Mouse (Mus musculus) neural tube, embryonic 10.5 days (tissue): Measurements from ENCODE around the gene Mtor.

Experiments used
- DNase-seq: peaks from one replicate; pipeline ENCODE4 v3.0.0-alpha.2; 2017; ENCODE audit warnings: low spot score; ENCODE audit errors: extremely low spot score

Gene Mtor

DNA sequence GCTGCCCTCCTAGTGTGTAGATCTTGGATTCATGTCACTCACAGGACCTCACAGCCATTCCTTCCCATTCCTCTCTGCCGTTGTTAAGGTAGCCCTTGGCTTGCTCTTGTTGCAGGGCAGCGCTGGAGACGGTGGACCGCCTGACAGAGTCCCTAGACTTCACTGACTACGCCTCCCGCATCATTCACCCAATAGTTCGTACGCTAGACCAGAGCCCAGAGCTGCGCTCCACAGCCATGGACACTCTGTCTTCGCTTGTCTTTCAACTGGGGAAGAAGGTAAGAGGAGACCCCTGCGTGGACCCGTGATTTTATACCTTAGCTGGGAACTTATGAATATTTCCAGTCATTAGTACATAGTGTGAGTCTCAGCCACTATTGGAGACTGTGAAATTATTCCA, 36.1 kb downstream of the Mtor start:
- DNase-seq: no peak

DNA sequence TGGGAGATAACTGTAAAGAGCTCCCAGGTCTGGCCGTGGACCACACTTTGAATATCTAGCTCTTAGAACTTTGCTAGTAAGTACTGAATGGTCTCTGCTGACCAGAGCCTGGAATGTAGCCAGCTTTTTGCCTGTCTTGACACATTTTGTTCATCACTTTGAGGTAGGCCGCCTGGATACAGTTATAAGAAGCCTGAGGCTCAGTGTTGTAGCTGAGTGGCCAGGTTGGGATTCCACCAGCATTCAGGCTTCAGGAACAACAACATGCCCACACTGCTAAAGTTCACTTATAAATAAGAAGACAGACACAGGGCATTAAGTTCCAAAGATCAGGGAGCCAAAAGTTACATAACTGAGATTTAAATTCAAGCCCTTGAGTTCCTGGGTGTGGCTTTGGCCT, 39.4 kb downstream of the Mtor start:
- DNase-seq: no peak

- no peak for DNase-seq
These were observed 42.1 kb downstream of the Mtor start for GRCm38 (mm10) chr4:148490502-148490901.

GRCm38 (mm10) chr4:148491448-148491847, 43.0 kb downstream of the Mtor start:
- DNase-seq: no peak

- no peak for DNase-seq
These were observed 46.7 kb downstream of the Mtor start for GRCm38 (mm10) chr4:148495160-148495559.

- no peak for DNase-seq
These were observed 47.7 kb downstream of the Mtor start for GRCm38 (mm10) chr4:148495874-148496689.

DNA sequence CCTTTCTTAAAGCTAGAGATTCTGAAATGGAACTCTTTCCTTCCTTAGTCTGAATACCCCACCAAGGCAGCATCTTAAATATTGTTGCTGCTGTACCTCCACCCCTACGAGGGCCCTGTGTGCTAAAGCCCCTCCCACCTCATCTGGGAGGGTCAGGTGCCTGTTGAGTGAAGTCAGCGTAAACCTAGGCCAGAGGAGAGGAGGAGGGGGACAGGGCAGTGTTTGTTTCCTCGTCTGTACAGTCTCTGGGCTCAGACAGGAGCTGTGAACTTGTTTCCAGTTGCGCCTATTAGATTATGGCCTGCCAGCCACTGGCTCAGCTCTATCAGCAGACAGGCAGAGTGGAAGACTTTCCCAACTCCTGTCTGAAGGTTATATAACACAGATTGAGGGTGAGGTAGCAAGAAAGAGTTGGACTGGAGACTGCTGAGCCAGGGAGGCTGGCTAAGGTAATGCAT, 52.0 kb downstream of the Mtor start, which contains the start of gene Angptl7:
TSS of gene Angptl7 (minus strand) at position 51 of the 458 bp plus-strand sequence.
- DNase-seq: no peak

DNA sequence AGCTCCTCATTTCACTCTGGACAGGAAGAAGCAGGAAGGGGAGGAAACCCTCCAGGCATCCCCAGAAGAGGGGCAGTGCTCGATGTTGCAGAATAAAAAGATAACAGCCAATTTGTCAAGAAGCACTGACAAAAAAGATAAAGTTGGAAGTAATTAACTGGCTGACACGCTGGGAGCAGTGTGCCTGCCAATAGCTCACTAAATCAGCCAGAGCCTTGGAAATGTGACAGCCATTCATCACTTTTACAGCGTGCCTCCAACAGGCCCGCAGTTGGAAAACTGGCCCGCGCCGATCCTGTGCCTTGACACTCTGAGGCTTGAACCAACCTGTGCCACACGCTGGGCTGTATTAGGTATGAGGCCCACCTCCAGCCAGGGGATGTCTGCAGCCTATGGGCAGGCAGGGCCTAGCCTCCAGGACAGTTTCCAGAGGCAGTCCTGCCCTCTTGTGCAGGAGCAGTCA, 56.1 kb downstream of the Mtor start:
- DNase-seq: peak; percentile 36

DNA sequence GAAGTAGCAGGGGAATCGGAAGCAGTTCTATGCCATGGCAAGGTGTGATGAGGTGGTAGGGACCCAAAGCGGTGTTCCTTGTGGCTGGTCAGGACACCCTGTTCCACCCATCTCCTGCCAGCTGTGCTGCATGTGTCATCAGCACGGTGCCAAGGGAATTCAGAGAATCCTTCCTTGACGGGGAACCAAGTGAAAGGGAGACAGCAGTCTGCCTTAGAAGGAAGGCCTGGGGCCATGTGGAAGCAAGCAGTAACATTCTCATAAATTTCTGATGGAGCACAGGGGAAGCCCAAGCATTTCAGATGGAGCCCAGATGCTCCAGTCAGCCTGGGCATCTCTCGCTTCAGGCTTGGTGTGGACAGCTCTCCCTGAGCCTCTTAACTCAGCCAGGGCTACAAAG, 59.2 kb downstream of the Mtor start:
- DNase-seq: no peak

GRCm38 (mm10) chr4:148508084-148508849, 59.9 kb downstream of the Mtor start:
- DNase-seq: no peak

DNA sequence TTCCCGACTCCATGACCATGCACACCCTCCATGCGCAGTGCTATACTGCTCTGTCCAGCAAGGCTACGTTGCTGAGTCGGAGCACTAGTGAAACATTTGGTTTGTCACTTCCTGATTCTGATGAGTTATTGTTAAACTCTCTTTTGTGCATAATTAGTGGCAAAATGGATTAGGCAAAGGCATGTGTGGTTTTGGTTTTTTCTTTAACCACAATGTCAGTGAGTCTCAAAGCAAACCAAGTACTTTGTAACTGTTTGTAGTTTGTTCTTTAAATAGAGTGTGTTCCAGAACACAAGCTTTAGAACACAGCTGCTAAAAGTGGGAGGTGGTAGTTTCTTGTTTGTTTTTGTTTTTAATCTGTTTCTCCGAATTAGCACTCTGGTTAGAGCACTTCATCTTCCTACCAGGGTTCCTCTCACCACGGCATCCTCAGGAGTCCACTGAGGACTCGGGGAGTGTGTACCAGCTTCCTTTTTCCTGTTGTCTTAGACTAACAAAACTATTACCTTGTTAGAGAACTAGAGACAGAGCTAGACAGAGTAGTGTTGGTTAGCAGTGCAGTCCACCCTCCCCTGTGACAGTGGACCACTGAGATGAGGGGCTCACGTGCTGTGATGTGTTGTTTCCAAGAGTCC, 61.2 kb downstream of the Mtor start:
- DNase-seq: no peak

DNA sequence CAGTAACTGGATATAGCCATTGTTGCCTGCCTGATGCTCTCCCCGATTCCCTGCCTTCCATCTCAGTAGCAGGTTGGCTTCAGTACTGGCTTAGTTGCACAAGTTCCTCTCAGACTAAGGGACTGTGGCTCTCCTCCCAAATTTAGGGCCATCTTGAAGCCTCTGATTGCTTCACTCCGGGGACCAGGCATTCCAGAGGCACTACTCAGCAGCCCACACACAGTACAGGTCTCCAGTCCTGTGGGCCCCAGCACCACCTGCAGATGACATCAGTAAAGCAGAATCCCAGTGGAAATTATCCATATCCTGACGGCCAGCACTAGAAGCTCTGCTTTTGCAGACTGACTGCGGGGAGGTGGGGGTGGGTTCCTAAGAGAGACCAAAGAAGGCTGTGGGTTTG, 62.3 kb downstream of the Mtor start:
- DNase-seq: no peak

DNA sequence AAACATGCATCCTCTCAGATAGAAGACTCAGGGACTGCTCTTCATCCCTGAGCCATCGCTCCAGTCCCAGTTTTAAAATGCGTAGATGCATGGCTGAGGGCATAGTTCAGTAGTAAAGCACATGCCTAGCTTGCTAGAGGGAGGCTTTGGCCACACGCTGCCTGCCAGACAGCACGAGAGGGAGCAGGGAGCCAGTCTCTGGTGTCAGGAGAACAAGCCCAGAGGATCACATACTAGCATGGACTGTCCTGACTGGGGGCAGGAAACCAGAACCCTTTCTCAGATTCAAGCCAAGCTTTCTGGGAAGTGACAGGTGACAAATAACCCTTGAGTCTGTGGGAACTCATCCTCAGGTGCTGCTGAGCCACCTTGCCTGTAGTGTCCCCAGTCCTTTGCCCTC, 62.9 kb downstream of the Mtor start:
- no peak for DNase-seq

DNA sequence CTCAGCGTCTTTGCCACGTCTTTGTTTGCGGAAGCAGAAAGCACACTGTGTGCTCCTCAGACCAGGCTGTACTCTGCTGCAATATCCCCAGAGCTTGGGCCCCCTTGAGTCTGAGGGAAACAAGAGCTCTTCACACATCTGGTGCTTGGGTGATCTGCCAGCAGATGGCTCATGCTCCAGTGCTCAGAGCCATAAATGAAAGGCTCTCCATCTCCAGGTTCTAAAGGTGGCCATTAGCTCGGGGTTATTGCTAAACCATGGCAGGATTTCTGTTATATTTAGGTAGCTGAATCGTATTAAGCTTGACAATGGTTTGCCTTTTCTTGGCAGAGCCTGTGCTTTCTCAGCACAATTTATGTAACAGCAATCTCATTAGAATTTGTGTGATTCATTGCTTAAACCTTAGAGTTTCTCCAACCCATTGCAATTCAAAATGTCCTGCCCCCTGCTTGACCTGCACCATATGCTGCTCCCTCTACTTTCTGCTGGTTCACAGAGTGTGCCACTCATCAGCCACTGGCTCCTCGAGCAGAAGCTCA, 64.7 kb downstream of the Mtor start:
- DNase-seq: no peak

GRCm38 (mm10) chr4:148515313-148515712, 66.9 kb downstream of the Mtor start:
- DNase-seq: no peak

- no peak for DNase-seq
These were observed 69.4 kb downstream of the Mtor start for GRCm38 (mm10) chr4:148517809-148518208.

- no peak for DNase-seq
These were observed 69.9 kb downstream of the Mtor start for GRCm38 (mm10) chr4:148518235-148518795.

GRCm38 (mm10) chr4:148523538-148523937, 75.1 kb downstream of the Mtor start:
- DNase-seq: no peak

DNA sequence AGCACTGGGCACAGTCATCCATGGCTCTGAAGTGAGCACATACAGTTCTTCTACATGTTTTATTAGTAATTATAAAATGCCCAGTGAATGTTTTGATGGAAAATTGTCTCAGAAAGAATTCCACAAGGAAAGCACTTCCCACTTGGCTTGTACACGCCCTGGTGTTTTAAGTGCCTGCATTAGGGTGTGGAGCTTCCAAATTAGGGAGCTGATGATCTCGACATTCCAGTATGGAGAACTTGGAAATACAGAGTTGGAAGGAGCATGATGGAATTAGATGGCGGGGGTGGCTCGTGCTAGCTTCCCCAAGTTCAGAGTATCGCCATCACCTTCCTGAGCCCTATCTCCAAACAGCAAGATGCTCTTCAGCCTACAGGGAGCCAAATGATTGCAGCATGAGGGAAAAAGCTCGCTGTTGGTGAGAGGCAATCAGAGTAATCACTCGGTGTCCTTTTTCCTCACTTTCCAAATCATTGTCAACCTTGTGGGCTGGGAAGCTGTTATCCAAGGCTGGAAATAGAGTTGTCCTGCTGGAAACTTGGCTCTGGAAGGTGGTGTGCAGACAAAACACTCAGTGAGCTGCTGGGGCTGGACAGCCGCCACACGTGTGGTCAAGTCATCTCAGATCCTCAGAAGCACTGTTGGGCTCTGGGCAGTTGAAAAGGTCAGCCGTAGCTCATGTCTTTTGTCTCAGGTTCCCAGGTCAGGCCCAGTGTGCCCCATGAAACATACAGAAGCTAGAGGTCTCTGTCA, 78.9 kb downstream of the Mtor start:
- no peak for DNase-seq

- DNase-seq: no peak
These were observed 81.9 kb downstream of the Mtor start for GRCm38 (mm10) chr4:148530351-148530750.

- no peak for DNase-seq
These were observed 82.4 kb downstream of the Mtor start for GRCm38 (mm10) chr4:148530778-148531177.
